ENCODE assay signal across 22 mouse cellular contexts in genomic region chr19:27427865-27428264, GRCm38 (mm10). TPM values are rescaled to one million over a fixed set of nuclear protein-coding genes. Genes with fewer than 3 reads are reported as not detected.
DNase-seq lines count a peak whose midpoint lies in the region; ATAC-seq and TF ChIP-seq lines count a peak whose summit lies in the region.
"Had no signal": no experiment of that assay in that cellular context is flagged by ENCODE, and none has a peak within 500 bp of the region (broad histone marks: within the 10 kb centered on the region; RNA-seq: fewer than 3 reads in every experiment).

No protein-coding gene starts in this region.

- peaks cover 25% of the 10 kb centered on the region for H3K36me3 ChIP-seq in embryonic facial prominence, embryonic 13.5 days
- peaks cover 36% of the 10 kb centered on the region for H3K36me3 ChIP-seq in embryonic facial prominence, embryonic 10.5 days (replicated peaks)
- H3K36me3 ChIP-seq in liver, adult 2 months (ENCODE audit: control insufficient read depth, insufficient read depth, low read length), result peaks cover 25% of the 10 kb centered on the region
- H3K36me3 ChIP-seq in midbrain, embryonic 15.5 days (replicated peaks), result peaks cover 14% of the 10 kb centered on the region; the same call in 1 of the 2 replicates
- H3K36me3 ChIP-seq in midbrain, embryonic 16.5 days (ENCODE audit: control insufficient read depth, insufficient read depth, low read length), result peaks cover 9% of the 10 kb centered on the region
- peaks cover 31% of the 10 kb centered on the region for H3K36me3 ChIP-seq in liver, embryonic 15.5 days (replicated peaks)

- WGBS in embryonic facial prominence, embryonic 13.5 days, result 55% methylated on average over 2 of the region's 2 CpGs
- WGBS in embryonic facial prominence, embryonic 10.5 days, result 81% methylated on average over 2 of the region's 2 CpGs
- 26% methylated on average over 2 of the region's 2 CpGs for WGBS in liver, adult 2 months
- WGBS in midbrain, embryonic 15.5 days, result 89% methylated on average over 2 of the region's 2 CpGs
- WGBS in midbrain, embryonic 16.5 days, result 74% methylated on average over 2 of the region's 2 CpGs
- WGBS in liver, embryonic 15.5 days (ENCODE audit: insufficient replicate concordance), result 56% methylated on average over 2 of the region's 2 CpGs

- TF ChIP-seq CTCF in liver, adult 2 months (IDR thresholded peaks at IDR 0.05; ENCODE audit: low read depth, low read length), result no peak

- H3K4me2 ChIP-seq in embryonic facial prominence, embryonic 13.5 days, result peak overlapping the region; percentile 73; the same call in 1 of the 2 replicates
- H3K4me2 ChIP-seq in midbrain, embryonic 15.5 days, result no peak overlapping the region
- no peak overlapping the region for H3K4me2 ChIP-seq in midbrain, embryonic 16.5 days (ENCODE audit: low read length)
- peak overlapping the region; percentile 87; the same call in 1 of the 2 replicates for H3K4me2 ChIP-seq in liver, embryonic 15.5 days

- TF ChIP-seq POLR2A in liver, adult 2 months (IDR thresholded peaks at IDR 0.05; ENCODE audit: extremely low read depth, insufficient read depth, low read length), result no peak

- no peak for ATAC-seq in embryonic facial prominence, embryonic 13.5 days (ENCODE audit: insufficient number of reproducible peaks, insufficient read depth, low FRiP score, low TSS enrichment, low read depth)
- no peak for ATAC-seq in midbrain, embryonic 15.5 days (replicated peaks)
- no peak for ATAC-seq in midbrain, embryonic 16.5 days
- ATAC-seq in liver, embryonic 15.5 days (ENCODE audit: insufficient read depth), result no peak
- ATAC-seq: forebrain, embryonic 16.5 days; inflammation-experienced regulatory T-cells, adult 6 months had no signal

- no peaks in the 10 kb centered on the region; the same call in 1 of the 2 replicates for H3K79me2 ChIP-seq in liver, adult 2 months (ENCODE audit: control insufficient read depth, insufficient read depth, low read length)

- H3K27ac ChIP-seq in embryonic facial prominence, embryonic 13.5 days, result no peak overlapping the region
- no peak overlapping the region for H3K27ac ChIP-seq in embryonic facial prominence, embryonic 10.5 days (replicated peaks)
- H3K27ac ChIP-seq in liver, adult 2 months (replicated peaks; ENCODE audit: insufficient read depth, low read depth, low read length), result no peak overlapping the region
- H3K27ac ChIP-seq in midbrain, embryonic 15.5 days, result no peak overlapping the region
- no peak overlapping the region for H3K27ac ChIP-seq in midbrain, embryonic 16.5 days (ENCODE audit: low read length)
- H3K27ac ChIP-seq in liver, embryonic 15.5 days (replicated peaks), result no peak overlapping the region
- H3K27ac ChIP-seq: embryonic facial prominence, embryonic 12.5 days; hindbrain, embryonic 13.5 days; midbrain, embryonic 12.5 days; stomach, embryonic 15.5 days had no signal

- H3K9ac ChIP-seq in embryonic facial prominence, embryonic 13.5 days, result 0 out of 2 replicates have a peak overlapping the region, but pooled peaks have one; percentile 7
- H3K9ac ChIP-seq in liver, adult 2 months (ENCODE audit: low read depth, low read length), result no peak overlapping the region
- no peak overlapping the region for H3K9ac ChIP-seq in midbrain, embryonic 15.5 days
- H3K9ac ChIP-seq in midbrain, embryonic 16.5 days (ENCODE audit: low read depth, low read length), result no peak overlapping the region
- H3K9ac ChIP-seq in liver, embryonic 15.5 days, result no peak overlapping the region
- H3K9ac ChIP-seq: midbrain, embryonic 12.5 days; stomach, embryonic 15.5 days had no signal

- no peak for DNase-seq in embryonic facial prominence, embryonic 10.5 days (ENCODE audit: low spot score)
- DNase-seq in liver, adult 2 months (ENCODE audit: extremely low read depth, low read depth, low spot score), result peak; percentile 36
- no peak for DNase-seq in liver
- DNase-seq in urinary bladder, adult 2 months (ENCODE audit: low spot score), result no peak
- DNase-seq: cerebellum, adult 9-11 months; gastrocnemius, postnatal 25 days; heart, postnatal 10 days; kidney, adult 9 months; kidney, postnatal 4 days; lung, postnatal 4 days; retina, postnatal 1 day; thymus, adult 18-20 months had no signal

- no peaks in the 10 kb centered on the region for H3K27me3 ChIP-seq in embryonic facial prominence, embryonic 13.5 days
- no peaks in the 10 kb centered on the region for H3K27me3 ChIP-seq in embryonic facial prominence, embryonic 10.5 days (replicated peaks; ENCODE audit: low read depth, poor library complexity, severe bottlenecking)
- H3K27me3 ChIP-seq in liver, adult 2 months (ENCODE audit: control insufficient read depth, insufficient read depth, low read length), result no peaks in the 10 kb centered on the region
- H3K27me3 ChIP-seq in midbrain, embryonic 15.5 days (replicated peaks), result no peaks in the 10 kb centered on the region
- no peaks in the 10 kb centered on the region for H3K27me3 ChIP-seq in midbrain, embryonic 16.5 days (ENCODE audit: control insufficient read depth, insufficient read depth, low read depth, low read length)
- no peaks in the 10 kb centered on the region for H3K27me3 ChIP-seq in liver, embryonic 15.5 days
- H3K27me3 ChIP-seq: embryonic facial prominence, embryonic 12.5 days; hindbrain, embryonic 13.5 days; midbrain, embryonic 12.5 days; stomach, embryonic 15.5 days had no signal

- H3K4me3 ChIP-seq in embryonic facial prominence, embryonic 13.5 days, result 0 out of 2 replicates have a peak overlapping the region, but pooled peaks have one; percentile 79
- H3K4me3 ChIP-seq in embryonic facial prominence, embryonic 10.5 days, result no peak overlapping the region
- no peak overlapping the region for H3K4me3 ChIP-seq in liver, adult 2 months (ENCODE audit: insufficient read depth, low read depth, low read length)
- H3K4me3 ChIP-seq in midbrain, embryonic 15.5 days, result 0 out of 2 replicates have a peak overlapping the region, but pooled peaks have one; percentile 6
- no peak overlapping the region for H3K4me3 ChIP-seq in midbrain, embryonic 16.5 days (ENCODE audit: low read depth, low read length)
- H3K4me3 ChIP-seq in liver, embryonic 15.5 days (replicated peaks), result no peak overlapping the region

- no peaks in the 10 kb centered on the region for H3K9me3 ChIP-seq in embryonic facial prominence, embryonic 13.5 days
- no peaks in the 10 kb centered on the region for H3K9me3 ChIP-seq in embryonic facial prominence, embryonic 10.5 days
- H3K9me3 ChIP-seq in midbrain, embryonic 15.5 days, result no peaks in the 10 kb centered on the region
- H3K9me3 ChIP-seq in midbrain, embryonic 16.5 days (replicated peaks; ENCODE audit: control insufficient read depth, low read length, poor library complexity, severe bottlenecking), result no peaks in the 10 kb centered on the region
- H3K9me3 ChIP-seq in liver, embryonic 15.5 days (replicated peaks), result no peaks in the 10 kb centered on the region
- H3K9me3 ChIP-seq: embryonic facial prominence, embryonic 12.5 days; hindbrain, embryonic 13.5 days; midbrain, embryonic 12.5 days; stomach, embryonic 15.5 days had no signal

- H3K4me1 ChIP-seq in embryonic facial prominence, embryonic 13.5 days, result peaks cover 20% of the 10 kb centered on the region
- peaks cover 23% of the 10 kb centered on the region for H3K4me1 ChIP-seq in embryonic facial prominence, embryonic 10.5 days
- peaks cover 6% of the 10 kb centered on the region for H3K4me1 ChIP-seq in liver, adult 2 months (ENCODE audit: control insufficient read depth, insufficient read depth, low read length)
- peaks cover 22% of the 10 kb centered on the region for H3K4me1 ChIP-seq in midbrain, embryonic 15.5 days
- peaks cover 16% of the 10 kb centered on the region for H3K4me1 ChIP-seq in midbrain, embryonic 16.5 days (ENCODE audit: control insufficient read depth, insufficient read depth, low read length)
- peaks cover 30% of the 10 kb centered on the region for H3K4me1 ChIP-seq in liver, embryonic 15.5 days (replicated peaks)

RNA-seq across cellular contexts. Expression of gene Pum3, which starts 1.8 kb away (rescaled TPM):
- 78.6 and 83.0 TPM in 2 replicates for polyA plus RNA-seq in embryonic facial prominence, embryonic 13.5 days (2015; fragmentation: Nextera tagmentation; extraction: Ambion mirVana)
- polyA plus RNA-seq in embryonic facial prominence, embryonic 10.5 days (2016; fragmentation: Nextera tagmentation; extraction: Ambion mirVana), result 94.1 and 94.9 TPM in 2 replicates
- 14.3 TPM in 2 replicates for total RNA-seq in liver, adult 2 months (2014; rRNA removed)
- polyA plus RNA-seq in liver, adult 2 months (2012; rRNA removed), result 12.3 and 13.2 TPM in 2 replicates
- 52.4 and 56.2 TPM in 2 replicates for polyA plus RNA-seq in midbrain, embryonic 15.5 days (2015; fragmentation: Nextera tagmentation; extraction: Ambion mirVana)
- polyA plus RNA-seq in midbrain, embryonic 16.5 days (2015; fragmentation: Nextera tagmentation; extraction: Ambion mirVana), result 52.8 and 55.8 TPM in 2 replicates
- 23.9 and 32.2 TPM in 2 replicates for polyA plus RNA-seq in liver, embryonic 15.5 days (2015; fragmentation: Nextera tagmentation; extraction: Ambion mirVana)
- 20.0 and 27.3 TPM in 2 replicates for polyA plus RNA-seq in urinary bladder, adult 2 months (2012; rRNA removed)

Comparison
In these comparisons a context has a peak if more than half of its experiments do, and no peak if none do; other contexts are left out.
1. H3K4me3 ChIP-seq: peak in embryonic facial prominence, embryonic 13.5 days (single experiment) and midbrain, embryonic 15.5 days (single experiment); none in embryonic facial prominence, embryonic 10.5 days (single experiment), liver, adult 2 months (single experiment), midbrain, embryonic 16.5 days (single experiment) and liver, embryonic 15.5 days (single experiment).
2. H3K4me2 ChIP-seq: peak in embryonic facial prominence, embryonic 13.5 days (single experiment) and liver, embryonic 15.5 days (single experiment); none in midbrain, embryonic 15.5 days (single experiment) and midbrain, embryonic 16.5 days (single experiment).